Mouse (Mus musculus) ES-CJ7 (cell line): ENCODE results near the gene Tenm3.

Experiments
- DNase-seq: peaks from one replicate; pipeline ENCODE4 v3.0.0; 2011; ENCODE audit warnings: low read depth, low spot score

The Tenm3 gene

GRCm38 (mm10) chr8:48591818-48592217 is 251.9 kb downstream of the Tenm3 start:
- DNase-seq, result no peak

GRCm38 (mm10) chr8:48579732-48580131 is 264.0 kb downstream of the Tenm3 start:
- DNase-seq, result peak; percentile 40

GRCm38 (mm10) chr8:48579144-48579543 is 264.6 kb downstream of the Tenm3 start:
- peak; percentile 77 for DNase-seq

- DNase-seq, result no peak
Observed at GRCm38 (mm10) chr8:48572941-48573340, 270.8 kb downstream of the Tenm3 start.

- no peak for DNase-seq
Observed at GRCm38 (mm10) chr8:48572345-48572744, 271.4 kb downstream of the Tenm3 start.

- no peak for DNase-seq
Observed at GRCm38 (mm10) chr8:48568608-48569007, 275.1 kb downstream of the Tenm3 start.

- DNase-seq, result no peak
Observed at GRCm38 (mm10) chr8:48567929-48568607, 275.7 kb downstream of the Tenm3 start.

GRCm38 (mm10) chr8:48560227-48560626 is 283.5 kb downstream of the Tenm3 start:
- no peak for DNase-seq

GRCm38 (mm10) chr8:48555546-48556141 is 288.1 kb downstream of the Tenm3 start:
- peak; percentile 84 for DNase-seq

GRCm38 (mm10) chr8:48554762-48555545 is 288.8 kb downstream of the Tenm3 start:
- peak; percentile 79 for DNase-seq

- DNase-seq, result no peak
Observed at GRCm38 (mm10) chr8:48553791-48554288, 289.9 kb downstream of the Tenm3 start.

GRCm38 (mm10) chr8:48552306-48552705 is 291.4 kb downstream of the Tenm3 start:
- DNase-seq, result no peak

GRCm38 (mm10) chr8:48551370-48551769 is 292.4 kb downstream of the Tenm3 start:
- no peak for DNase-seq

GRCm38 (mm10) chr8:48548908-48549307 is 294.8 kb downstream of the Tenm3 start:
- no peak for DNase-seq

GRCm38 (mm10) chr8:48545631-48546030 is 298.1 kb downstream of the Tenm3 start:
- no peak for DNase-seq

GRCm38 (mm10) chr8:48544840-48545239 is 298.9 kb downstream of the Tenm3 start:
- peak; percentile 51 for DNase-seq

- DNase-seq, result no peak
Observed at GRCm38 (mm10) chr8:48542141-48542540, 301.6 kb downstream of the Tenm3 start.

GRCm38 (mm10) chr8:48540894-48541293 is 302.9 kb downstream of the Tenm3 start:
- no peak for DNase-seq

- DNase-seq, result no peak
Observed at GRCm38 (mm10) chr8:48535833-48536232, 307.9 kb downstream of the Tenm3 start.

- DNase-seq, result no peak
Observed at GRCm38 (mm10) chr8:48531795-48532194, 312.0 kb downstream of the Tenm3 start.

- no peak for DNase-seq
Observed at GRCm38 (mm10) chr8:48530916-48531570, 312.7 kb downstream of the Tenm3 start.

GRCm38 (mm10) chr8:48527418-48527817 is 316.3 kb downstream of the Tenm3 start:
- DNase-seq, result no peak
